Comparison of ENCODE assay signal across 29 mouse cellular contexts in the genomic region with DNA sequence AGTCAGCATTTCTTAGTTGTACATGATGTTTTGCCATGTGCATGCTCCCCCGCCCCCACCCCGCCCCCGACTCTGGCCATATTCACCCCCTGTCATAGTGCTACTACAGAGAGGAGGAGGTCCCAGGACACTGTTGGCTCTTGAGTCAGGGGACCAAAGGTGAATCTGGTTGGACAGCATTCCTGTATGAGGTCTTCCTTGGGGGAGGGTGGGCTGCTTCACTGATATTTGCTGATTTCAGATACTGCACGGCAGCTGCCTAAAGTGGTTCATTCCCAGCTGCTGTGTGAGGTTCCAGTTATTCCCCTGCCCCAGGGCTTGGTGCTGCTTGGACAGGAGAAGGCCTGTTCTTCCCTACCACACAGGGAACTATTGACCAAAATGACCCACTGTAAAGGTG. TPM values are rescaled to one million over a fixed set of nuclear protein-coding genes. Genes with fewer than 3 reads are reported as not detected.
A peak's percentile ranks its signal among the peaks of the same experiment; 100 is the strongest.
DNase-seq lines count a peak whose midpoint lies in the region; ATAC-seq and TF ChIP-seq lines count a peak whose summit lies in the region.
"Had no signal": no experiment of that assay in that cellular context is flagged by ENCODE, and none has a peak within 500 bp of the region (broad histone marks: within the 10 kb centered on the region; RNA-seq: fewer than 3 reads in every experiment).

No protein-coding gene starts in this region.

- no peaks in the 10 kb centered on the region for H3K9me3 ChIP-seq in liver, postnatal 0 days (ENCODE audit: low read length)
- no peaks in the 10 kb centered on the region for H3K9me3 ChIP-seq in liver, embryonic 11.5 days (ENCODE audit: control insufficient read depth, low read length)
- no peaks in the 10 kb centered on the region for H3K9me3 ChIP-seq in limb, embryonic 12.5 days
- H3K9me3 ChIP-seq: heart, embryonic 15.5 days; liver, embryonic 13.5 days; megakaryocyte, embryonic 14.5 days; midbrain, embryonic 12.5 days; neural tube, embryonic 13.5 days had no signal

- H3K4me2 ChIP-seq in liver, postnatal 0 days (ENCODE audit: low read depth, low read length), result no peak overlapping the region
- no peak overlapping the region for H3K4me2 ChIP-seq in liver, embryonic 11.5 days
- no peak overlapping the region for H3K4me2 ChIP-seq in limb, embryonic 12.5 days
- H3K4me2 ChIP-seq: heart, embryonic 15.5 days; liver, embryonic 13.5 days; midbrain, embryonic 12.5 days; neural tube, embryonic 13.5 days had no signal

- no peak for TF ChIP-seq CTCF in liver, postnatal 0 days (IDR thresholded peaks at IDR 0.05; ENCODE audit: low read depth)

- H3K4me1 ChIP-seq in liver, postnatal 0 days (ENCODE audit: insufficient read depth), result peaks cover 10% of the 10 kb centered on the region
- peaks cover 10% of the 10 kb centered on the region for H3K4me1 ChIP-seq in liver, embryonic 11.5 days (replicated peaks; ENCODE audit: control insufficient read depth, insufficient read depth, low read length)
- peaks cover 34% of the 10 kb centered on the region for H3K4me1 ChIP-seq in limb, embryonic 12.5 days (replicated peaks)
- H3K4me1 ChIP-seq: megakaryocyte, embryonic 14.5 days had no signal

- WGBS in liver, postnatal 0 days (ENCODE audit: insufficient replicate concordance), result 55% methylated on average over 4 of the region's 4 CpGs
- WGBS in liver, embryonic 11.5 days, result 70% methylated on average over 4 of the region's 4 CpGs
- 74% methylated on average over 4 of the region's 4 CpGs for WGBS in limb, embryonic 12.5 days

- H3K36me3 ChIP-seq in liver, postnatal 0 days (replicated peaks; ENCODE audit: insufficient read depth, low read length), result no peaks in the 10 kb centered on the region
- no peaks in the 10 kb centered on the region for H3K36me3 ChIP-seq in liver, embryonic 11.5 days (ENCODE audit: control insufficient read depth, insufficient read depth, low read length)
- H3K36me3 ChIP-seq in limb, embryonic 12.5 days, result no peaks in the 10 kb centered on the region
- H3K36me3 ChIP-seq: heart, embryonic 15.5 days; liver, embryonic 13.5 days; midbrain, embryonic 12.5 days; neural tube, embryonic 13.5 days had no signal

- DNase-seq in kidney, adult 9 months, result peak; percentile 9
- no peak for DNase-seq in kidney, postnatal 4 days
- DNase-seq in liver, postnatal 0 days, result peak; percentile 15
- DNase-seq in liver, embryonic 11.5 days (ENCODE audit: low spot score), result no peak
- peak; percentile 62 for DNase-seq in R1 (ENCODE audit: low read depth, low spot score)
- no peak for DNase-seq in T-cell, adult 2 months (ENCODE audit: low spot score)
- DNase-seq: adrenal gland, postnatal 10 days; cerebellum, adult 9-10 months; gastrocnemius, postnatal 14 days; kidney, adult 8-10 months; layer of hippocampus, postnatal 36 days; left cerebral cortex, postnatal 4 days; liver, embryonic 13.5 days; lung, postnatal 4 days; right cerebral cortex, postnatal 25 days; spleen, adult 18-20 months; thymus, adult 2 months; thymus, postnatal 36 days had no signal

- H3K27me3 ChIP-seq in liver, postnatal 0 days (ENCODE audit: insufficient read depth, low read length), result no peaks in the 10 kb centered on the region
- no peaks in the 10 kb centered on the region for H3K27me3 ChIP-seq in liver, embryonic 11.5 days (replicated peaks; ENCODE audit: control insufficient read depth, insufficient read depth, low read length)
- H3K27me3 ChIP-seq in limb, embryonic 12.5 days, result no peaks in the 10 kb centered on the region
- H3K27me3 ChIP-seq: heart, embryonic 15.5 days; liver, embryonic 13.5 days; midbrain, embryonic 12.5 days; neural tube, embryonic 13.5 days had no signal

- no peak overlapping the region for H3K4me3 ChIP-seq in liver, postnatal 0 days (ENCODE audit: low read depth, low read length)
- H3K4me3 ChIP-seq in liver, embryonic 11.5 days (ENCODE audit: low read depth, low read length), result no peak overlapping the region
- no peak overlapping the region for H3K4me3 ChIP-seq in limb, embryonic 12.5 days (replicated peaks)
- H3K4me3 ChIP-seq: heart, embryonic 15.5 days; liver, embryonic 13.5 days; megakaryocyte, embryonic 14.5 days; midbrain, embryonic 12.5 days; neural tube, embryonic 13.5 days had no signal

- H3K9ac ChIP-seq in liver, postnatal 0 days (replicated peaks), result no peak overlapping the region
- H3K9ac ChIP-seq in liver, embryonic 11.5 days (ENCODE audit: low read depth, low read length), result no peak overlapping the region
- H3K9ac ChIP-seq in limb, embryonic 12.5 days (replicated peaks), result no peak overlapping the region
- H3K9ac ChIP-seq: heart, embryonic 15.5 days; liver, embryonic 13.5 days; midbrain, embryonic 12.5 days; neural tube, embryonic 13.5 days had no signal

- ATAC-seq in liver, postnatal 0 days, result peak; percentile 28
- no peak for ATAC-seq in liver, embryonic 11.5 days (replicated peaks; ENCODE audit: low FRiP score)
- no peak for ATAC-seq in limb, embryonic 12.5 days (ENCODE audit: insufficient number of reproducible peaks, insufficient read depth, low FRiP score, low TSS enrichment, low read depth)
- no peak for ATAC-seq in monocyte, adult 5-6 weeks (replicated peaks; ENCODE audit: insufficient number of reproducible peaks, low FRiP score, low TSS enrichment, poor library complexity, severe bottlenecking)
- ATAC-seq: forebrain, embryonic 14.5 days; hindbrain, embryonic 16.5 days had no signal

- 0 out of 2 replicates have a peak overlapping the region, but pooled peaks have one; percentile 29 for H3K27ac ChIP-seq in liver, postnatal 0 days (ENCODE audit: low read depth)
- H3K27ac ChIP-seq in liver, embryonic 11.5 days (ENCODE audit: low read depth, low read length), result no peak overlapping the region
- peak overlapping the region; percentile 56; the same call in 1 of the 2 replicates for H3K27ac ChIP-seq in limb, embryonic 12.5 days
- H3K27ac ChIP-seq: heart, embryonic 15.5 days; midbrain, embryonic 12.5 days had no signal

- TF ChIP-seq EP300 in liver, postnatal 0 days (IDR thresholded peaks at IDR 0.05; ENCODE audit: low read depth), result no peak

RNA-seq across cellular contexts. Expression of a gene that starts 25.7 kb away (rescaled TPM):
- 227 and 228 TPM in 2 replicates for polyA plus RNA-seq in liver, postnatal 0 days (2015; fragmentation: Nextera tagmentation; extraction: Ambion mirVana)
- 526 and 535 TPM in 2 replicates for polyA plus RNA-seq in liver, embryonic 11.5 days (2014; fragmentation: Nextera tagmentation; extraction: Ambion mirVana)
- polyA plus RNA-seq in limb, embryonic 12.5 days (2016; fragmentation: Nextera tagmentation; extraction: Ambion mirVana), result 441 and 447 TPM in 2 replicates
- total RNA-seq in monocyte, adult 5-6 weeks (2017), result 177 to 216 TPM (median 190 TPM) in 3 replicates

RNA-seq across cellular contexts. Expression of a gene that starts 25.9 kb away (rescaled TPM):
- polyA plus RNA-seq in liver, postnatal 0 days (2015; fragmentation: Nextera tagmentation; extraction: Ambion mirVana), result 0.33 and 0.36 TPM in 2 replicates
- polyA plus RNA-seq in liver, embryonic 11.5 days (2014; fragmentation: Nextera tagmentation; extraction: Ambion mirVana), result 0.21 and 0.26 TPM in 2 replicates
- polyA plus RNA-seq in limb, embryonic 12.5 days (2016; fragmentation: Nextera tagmentation; extraction: Ambion mirVana), result 0.45 and 0.69 TPM in 2 replicates
- 14.3 to 47.8 TPM (median 28.4 TPM) in 3 replicates for total RNA-seq in monocyte, adult 5-6 weeks (2017)
- total RNA-seq: granulocyte monocyte progenitor cell, adult 5-6 weeks; midbrain, postnatal 0 days had no signal
- polyA plus RNA-seq: hindbrain, embryonic 11.5 days had no signal

RNA-seq across cellular contexts. Expression of a gene that starts 34.8 kb away (rescaled TPM):
- polyA plus RNA-seq in liver, postnatal 0 days (2015; fragmentation: Nextera tagmentation; extraction: Ambion mirVana), result 141 and 148 TPM in 2 replicates
- 26.2 and 27.7 TPM in 2 replicates for polyA plus RNA-seq in liver, embryonic 11.5 days (2014; fragmentation: Nextera tagmentation; extraction: Ambion mirVana)
- polyA plus RNA-seq in limb, embryonic 12.5 days (2016; fragmentation: Nextera tagmentation; extraction: Ambion mirVana), result 25.7 and 29.0 TPM in 2 replicates
- total RNA-seq in monocyte, adult 5-6 weeks (2017), result 18.2 to 25.1 TPM (median 23.4 TPM) in 3 replicates

Comparison
In these comparisons a context has a peak if more than half of its experiments do, and no peak if none do; other contexts are left out.
1. DNase-seq: peak in kidney, adult 9 months (single experiment), liver, postnatal 0 days (single experiment) and R1 (single experiment); none in kidney, postnatal 4 days (0 of 2), liver, embryonic 11.5 days (single experiment) and T-cell, adult 2 months (single experiment).